Mouse (Mus musculus) adrenal gland, postnatal 25 days (tissue): Measurements from ENCODE around the gene Prkag2. TPM values are rescaled to one million over a fixed set of nuclear protein-coding genes. Genes with fewer than 3 reads are reported as not detected.

Experiments used
- DNase-seq: peaks from one replicate; pipeline ENCODE4 v3.0.0; 2021; ENCODE audit warnings: mixed read lengths
- total RNA-seq: library from RNA; stranded (reverse); gene quantifications from 2 replicates; pipeline ENCODE4 v1.2.3, GENCODE M21; 2021

Prkag2 gene
- total RNA-seq, 1 experiment from 2014 or later: 34.8 TPM

DNA sequence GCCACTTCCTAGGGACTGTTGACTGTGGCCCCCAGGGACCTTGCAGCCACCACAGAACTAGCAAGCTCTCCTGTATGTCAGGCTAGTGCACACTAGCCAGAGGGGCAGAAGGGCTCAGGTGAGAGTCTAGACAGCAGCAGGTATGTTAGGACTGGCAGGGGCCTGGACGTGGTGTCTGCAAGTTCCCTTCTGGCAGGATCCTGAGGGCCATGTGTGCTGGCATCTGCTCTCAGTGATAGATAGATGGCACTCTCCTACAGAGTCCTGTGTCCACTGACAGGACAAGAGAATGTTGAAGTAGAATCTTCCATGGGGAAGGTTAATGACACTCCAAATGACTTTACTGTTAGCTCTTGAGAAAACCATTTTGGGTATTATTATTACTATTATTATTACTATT, 52.8 kb downstream of the Prkag2 start:
- no peak for DNase-seq

DNA sequence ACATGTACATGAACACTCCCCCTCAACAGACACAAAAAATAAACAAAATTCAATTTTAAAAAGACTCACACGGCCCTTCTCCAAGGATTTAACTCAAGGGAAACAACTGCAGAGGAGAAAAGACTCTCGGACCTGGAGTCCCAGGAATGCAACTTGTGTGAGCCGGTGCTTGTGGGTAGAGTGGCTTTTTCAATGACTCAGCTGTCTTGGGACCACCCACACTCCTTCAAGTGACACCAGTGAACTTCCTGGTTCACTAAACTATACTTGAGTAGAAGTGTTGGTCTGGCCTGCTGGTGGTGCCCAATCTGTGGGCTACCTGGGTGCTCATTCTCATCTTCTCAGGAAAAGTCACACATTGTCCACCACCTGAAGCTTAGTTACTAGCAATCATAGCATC, 53.7 kb downstream of the Prkag2 start:
- DNase-seq: no peak

DNA sequence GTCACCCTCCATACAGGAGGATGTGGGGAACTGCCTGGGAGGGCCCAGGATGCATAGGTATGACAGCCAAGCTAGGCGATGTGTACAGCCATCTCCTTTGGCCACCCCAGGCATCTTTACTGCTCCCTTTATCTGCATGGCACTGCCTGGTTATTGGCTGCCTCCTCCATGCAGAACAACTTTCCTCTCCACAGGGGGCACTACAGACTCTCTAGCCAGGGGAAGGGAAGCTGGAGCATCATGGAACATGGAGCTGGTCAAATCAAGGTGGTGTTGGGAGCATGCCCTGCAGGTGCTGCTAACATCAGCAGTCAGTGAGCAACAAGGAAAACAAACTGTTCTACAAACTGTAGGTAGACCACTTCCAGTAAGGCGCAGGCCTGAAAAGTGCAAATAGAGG, 56.4 kb downstream of the Prkag2 start:
- no peak for DNase-seq

DNA sequence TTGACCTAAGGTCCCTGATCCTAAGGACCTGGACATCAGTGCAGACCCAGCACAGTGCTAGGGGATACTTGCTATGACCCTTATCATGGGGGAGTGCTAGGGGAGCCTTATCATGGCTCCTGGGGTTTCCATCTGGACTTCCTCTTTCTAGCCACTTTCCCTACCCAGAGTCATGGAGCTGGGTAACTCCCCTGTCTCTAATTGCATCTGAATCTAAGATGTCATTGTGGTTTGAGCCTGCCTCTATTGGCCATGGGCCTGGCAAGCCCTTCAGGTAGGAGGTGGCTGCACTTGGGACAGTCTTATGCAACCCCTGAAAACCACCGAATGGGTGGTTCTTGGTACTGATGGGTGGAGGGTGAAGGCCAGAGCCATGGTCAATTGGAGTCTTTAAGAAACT, 58.5 kb downstream of the Prkag2 start:
- no peak for DNase-seq

DNA sequence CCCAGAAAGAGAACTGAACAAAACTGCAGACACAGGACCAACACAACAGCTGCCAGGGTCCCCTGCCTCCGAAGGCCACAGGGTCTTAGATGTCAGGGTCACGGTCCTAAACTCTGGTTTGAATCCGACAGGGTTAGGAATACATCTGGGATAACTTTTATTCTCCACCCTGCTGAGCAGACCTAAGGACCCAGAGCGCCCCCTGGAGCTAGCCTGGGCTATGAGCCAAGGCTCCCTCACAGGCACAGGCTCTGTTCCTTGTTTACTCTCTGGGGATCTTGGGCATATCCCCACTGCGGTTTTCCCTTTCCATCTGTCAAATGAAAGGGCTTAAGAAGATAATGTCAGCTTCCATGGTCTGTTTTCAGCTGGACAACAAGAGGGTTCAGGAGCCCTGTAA, 59.1 kb downstream of the Prkag2 start:
- peak; percentile 52 for DNase-seq

DNA sequence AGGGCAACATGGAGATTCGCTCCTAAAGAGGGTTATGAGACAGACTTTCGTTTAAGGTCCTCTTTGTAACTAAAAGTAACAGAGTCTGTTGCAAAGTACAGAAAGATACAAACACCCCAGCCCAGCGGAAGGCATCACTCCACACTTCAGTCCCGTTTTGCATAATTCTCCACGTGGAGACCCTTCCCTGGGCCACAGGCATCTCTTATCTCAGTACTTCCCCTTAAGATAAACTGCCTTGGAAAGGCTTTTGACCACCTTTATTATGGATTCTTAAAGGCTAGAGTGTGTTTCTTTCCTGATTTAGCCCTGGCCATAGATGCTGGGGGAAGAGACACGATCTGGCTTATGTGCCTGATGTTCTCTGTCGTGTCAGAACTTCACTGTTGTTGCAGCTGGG, 59.5 kb downstream of the Prkag2 start:
- no peak for DNase-seq

DNA sequence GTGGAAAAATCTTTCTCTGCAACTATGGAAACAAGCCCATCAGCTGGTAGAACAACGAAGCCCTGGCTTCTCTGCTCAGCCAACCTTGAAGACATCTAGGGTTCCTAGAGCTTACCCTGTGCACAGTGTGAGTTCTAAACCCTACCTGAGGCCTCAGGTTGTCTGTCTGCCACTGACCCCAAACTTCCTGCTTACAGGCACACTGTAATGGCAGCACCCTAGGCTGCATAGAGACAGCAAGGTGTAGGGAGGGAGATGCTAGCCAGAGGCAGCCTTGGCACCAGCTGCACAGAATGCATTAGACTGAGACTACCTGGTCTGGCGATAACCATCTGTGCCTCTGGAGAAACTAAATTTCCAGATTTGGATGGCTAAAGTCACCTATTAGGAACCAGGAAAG, 61.6 kb downstream of the Prkag2 start:
- no peak for DNase-seq

DNA sequence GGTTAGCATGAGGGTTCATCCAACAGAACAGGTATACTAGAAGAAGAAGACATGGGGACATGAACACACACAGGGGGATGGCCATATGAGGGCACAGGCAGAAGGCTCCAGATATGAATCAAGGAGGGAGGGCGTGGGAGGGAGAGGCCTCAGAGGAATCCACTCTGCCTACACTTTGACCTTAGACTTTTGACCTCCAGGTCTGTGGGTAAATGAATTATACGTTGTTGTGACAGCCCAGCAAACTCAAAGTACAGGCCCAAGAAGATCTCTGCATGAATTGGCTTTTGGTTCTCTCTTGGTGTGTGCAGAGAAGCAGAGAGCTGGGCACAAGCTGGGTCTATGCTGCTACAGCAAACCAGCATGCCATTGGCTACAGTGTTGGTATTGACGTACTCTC, 65.1 kb downstream of the Prkag2 start:
- DNase-seq: no peak

DNA sequence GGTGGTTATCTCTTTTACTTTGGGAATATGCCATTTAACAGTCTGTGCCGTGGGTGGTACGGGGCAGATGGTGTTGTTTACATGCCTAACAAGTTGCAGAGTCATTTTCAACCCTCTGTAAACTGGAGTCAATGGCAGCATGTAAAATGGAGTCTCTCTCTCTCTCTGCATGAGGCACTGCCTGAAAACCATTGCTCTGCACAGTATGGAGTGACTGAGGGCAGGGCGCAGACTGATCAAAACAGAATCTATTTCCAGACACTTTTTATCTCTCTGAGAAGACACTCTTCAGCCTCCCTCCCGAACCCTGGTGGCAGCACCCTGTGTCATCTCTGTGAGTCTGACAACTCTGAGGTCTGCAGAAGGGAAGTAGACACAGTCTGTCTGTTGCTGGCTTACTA, 69.0 kb downstream of the Prkag2 start:
- DNase-seq: no peak

DNA sequence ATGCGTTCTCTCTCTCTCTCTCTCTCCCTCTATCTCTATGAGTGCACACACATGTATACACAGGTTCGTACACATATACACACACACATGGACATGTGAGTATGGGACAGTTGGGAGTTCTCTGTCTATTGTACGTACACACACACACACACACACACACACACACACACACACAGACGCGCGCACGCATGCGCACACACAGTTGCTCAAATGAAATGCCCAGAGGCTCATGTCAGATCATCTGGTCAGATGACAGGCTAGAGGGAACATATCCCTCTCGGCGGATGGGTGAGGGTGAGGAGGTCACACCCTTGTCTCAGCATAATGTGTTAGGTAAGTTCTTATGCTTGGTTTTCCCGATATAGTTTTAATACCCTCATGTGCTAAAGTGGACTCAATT, 69.4 kb downstream of the Prkag2 start:
- DNase-seq: no peak

DNA sequence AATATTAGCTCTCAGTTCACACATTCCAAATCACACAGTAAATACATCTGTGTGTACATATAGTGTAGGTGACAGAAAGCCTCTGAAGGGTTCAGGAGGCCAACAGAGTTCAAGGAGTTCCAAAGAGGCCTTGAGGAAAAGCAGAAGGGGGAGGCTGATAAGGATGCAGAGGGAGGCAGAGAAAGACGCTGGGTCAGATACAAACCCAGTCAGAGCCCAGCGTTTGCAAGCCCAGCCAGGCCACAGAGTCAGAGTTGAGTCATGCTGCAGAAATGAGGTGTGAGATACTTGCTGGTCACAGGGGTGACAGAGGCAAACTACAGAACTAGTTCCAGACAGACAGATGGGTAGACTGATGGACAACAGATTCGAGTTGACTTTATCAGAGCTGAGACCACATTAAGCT, 70.2 kb downstream of the Prkag2 start:
- DNase-seq: peak; percentile 35

DNA sequence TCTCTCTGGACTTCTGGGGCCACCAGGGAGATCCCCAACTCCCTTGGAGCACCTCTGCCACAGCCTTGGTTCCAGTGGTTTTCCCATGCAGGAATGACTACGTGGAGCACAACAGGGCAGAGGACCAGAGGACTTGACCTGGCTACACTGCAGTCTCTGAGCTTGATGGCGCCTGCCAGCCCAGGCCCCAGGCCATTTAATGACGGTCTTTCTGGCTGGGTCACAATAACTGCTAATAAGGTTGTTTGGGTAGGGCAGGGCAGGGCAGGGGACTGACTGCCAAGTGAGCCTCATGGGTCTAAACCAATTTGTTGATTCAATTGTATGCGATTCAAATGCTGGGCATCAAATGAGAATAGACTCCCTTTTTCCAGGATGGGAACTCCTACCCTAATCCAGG, 72.8 kb downstream of the Prkag2 start:
- peak; percentile 30 for DNase-seq

DNA sequence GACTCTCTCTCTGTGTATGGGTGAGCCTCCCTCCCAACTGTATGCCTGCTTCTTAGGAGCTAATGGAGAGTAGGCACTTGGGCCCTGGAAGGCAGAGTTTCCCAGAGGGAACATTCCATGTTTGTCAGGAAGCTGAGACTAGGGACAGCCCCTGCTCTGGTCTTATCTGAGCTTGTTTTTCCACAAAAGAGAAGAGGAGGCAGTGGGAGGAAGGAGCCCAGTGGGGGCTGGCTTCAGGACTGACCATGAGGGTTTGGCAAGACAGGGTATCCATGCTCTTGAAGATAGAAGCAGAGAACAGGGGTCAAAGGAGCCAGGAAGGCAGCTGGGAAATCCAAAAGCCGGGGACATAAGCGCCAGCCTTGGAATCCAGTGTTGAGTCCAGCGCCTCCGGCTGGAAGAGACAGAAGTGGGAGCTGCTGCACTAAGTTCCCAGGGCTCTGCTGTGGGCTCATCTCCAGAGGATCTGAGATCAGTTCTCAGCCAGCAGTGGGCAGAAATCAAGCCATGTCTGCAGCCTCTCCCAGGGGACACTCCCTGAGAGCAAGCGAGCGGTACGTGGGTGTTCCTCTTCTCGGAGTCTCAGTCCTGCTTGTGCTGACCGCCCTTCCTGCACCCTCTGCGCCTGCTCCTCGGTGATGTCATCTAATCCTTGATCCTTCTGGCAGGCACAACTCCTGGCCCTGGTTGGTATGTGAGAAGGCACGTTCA, 75.0 kb downstream of the Prkag2 start:
- DNase-seq: peak; percentile 35

DNA sequence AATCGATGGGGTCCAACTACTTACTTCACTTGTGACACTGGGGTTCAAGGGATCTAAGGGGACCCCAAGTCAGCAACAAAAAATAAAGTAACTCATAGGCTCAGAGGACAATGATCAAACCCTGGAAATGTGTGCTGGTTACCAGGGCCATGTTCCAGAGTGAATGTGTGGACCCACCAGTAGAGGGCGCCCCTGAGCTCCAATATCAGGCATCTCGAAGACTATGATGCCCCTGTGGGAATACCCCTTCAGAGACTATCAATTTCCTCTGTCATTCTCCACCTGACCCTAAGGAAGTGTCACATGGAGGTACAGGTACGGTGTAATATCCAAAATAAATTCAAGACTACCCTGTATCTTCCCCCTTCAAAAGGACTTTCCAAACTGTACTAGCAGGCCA, 77.5 kb downstream of the Prkag2 start:
- peak; percentile 70 for DNase-seq

DNA sequence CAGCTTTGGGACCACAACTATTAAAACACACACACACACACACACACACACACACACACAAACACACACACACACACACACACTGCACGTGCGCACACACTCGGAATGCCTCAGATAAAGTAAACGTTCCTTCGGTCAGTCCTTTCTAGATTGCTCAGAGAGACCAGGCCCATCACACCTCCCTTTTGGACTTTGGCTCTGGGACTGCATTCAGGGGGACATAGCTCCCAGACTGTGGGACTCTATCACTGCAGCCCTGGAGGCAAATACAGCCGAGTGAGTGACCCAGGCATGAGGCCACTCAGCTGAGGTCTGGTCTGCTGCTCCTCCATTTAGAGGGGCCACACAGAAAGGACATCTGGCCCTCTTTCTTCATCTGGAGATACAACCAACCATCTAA, 81.2 kb downstream of the Prkag2 start:
- no peak for DNase-seq

DNA sequence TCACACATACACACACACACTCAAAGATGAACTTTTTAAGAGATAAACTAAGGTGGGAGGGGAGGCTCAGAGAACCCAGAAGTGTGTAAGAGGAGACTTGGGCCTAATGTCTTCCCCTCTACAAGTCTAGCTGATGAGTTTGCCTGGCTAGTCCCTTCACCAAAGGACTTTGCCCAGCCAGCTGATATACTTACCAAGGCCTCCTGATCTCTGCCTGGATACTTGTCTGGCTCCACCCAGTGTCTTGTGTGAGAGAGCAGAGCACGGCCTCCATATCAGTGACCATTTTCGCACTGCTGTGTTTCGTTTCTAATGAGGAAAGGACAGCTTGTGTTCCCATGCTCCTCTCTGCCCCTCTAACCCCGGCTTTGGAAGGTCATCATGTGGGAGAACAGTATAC, 88.3 kb downstream of the Prkag2 start:
- no peak for DNase-seq

DNA sequence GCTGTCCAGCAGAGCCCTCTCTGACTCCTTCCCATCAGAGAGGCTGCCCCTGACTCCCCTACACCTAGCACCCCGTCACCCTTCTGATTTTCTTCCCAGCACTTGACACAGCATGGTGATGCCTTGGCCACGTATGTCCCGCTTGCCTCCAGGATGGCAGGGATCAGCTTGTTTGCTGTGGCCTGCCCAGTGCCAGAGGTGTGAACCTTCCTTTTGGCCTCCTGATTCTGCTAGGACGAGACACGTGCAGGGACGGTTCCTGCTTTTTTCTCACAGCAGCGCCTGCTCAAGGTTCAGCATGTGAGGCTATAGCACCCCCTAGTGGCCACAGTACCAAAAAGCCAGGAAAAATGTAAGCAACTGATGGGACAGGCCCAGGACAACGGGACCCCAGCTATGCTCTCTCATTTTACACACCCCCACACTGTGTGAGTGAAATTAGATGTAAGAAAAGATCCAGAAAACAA, 89.4 kb downstream of the Prkag2 start:
- DNase-seq: peak; percentile 82

DNA sequence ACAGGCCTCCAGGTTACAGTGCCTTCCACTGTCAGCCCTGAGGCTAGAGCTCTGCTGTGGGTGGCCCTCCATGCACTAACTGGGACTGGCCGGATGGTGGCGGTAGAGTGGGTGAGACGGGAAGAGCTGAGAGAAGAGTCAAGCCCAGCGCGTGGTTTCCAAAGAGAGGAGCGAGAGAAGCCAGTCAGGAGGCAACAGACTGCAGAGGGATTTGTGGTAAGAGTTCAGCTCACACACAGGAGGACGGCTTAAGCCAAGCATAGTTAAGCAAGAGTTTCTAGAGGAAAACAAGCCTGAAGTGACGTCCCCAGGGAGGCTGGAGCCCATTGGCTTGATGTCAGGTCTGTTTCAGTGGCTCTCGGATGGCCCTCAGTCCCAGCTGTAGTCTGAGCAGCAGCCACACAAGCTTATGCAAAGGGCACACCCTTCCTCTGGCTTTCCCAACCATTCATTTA, 90.0 kb downstream of the Prkag2 start:
- peak; percentile 91 for DNase-seq

DNA sequence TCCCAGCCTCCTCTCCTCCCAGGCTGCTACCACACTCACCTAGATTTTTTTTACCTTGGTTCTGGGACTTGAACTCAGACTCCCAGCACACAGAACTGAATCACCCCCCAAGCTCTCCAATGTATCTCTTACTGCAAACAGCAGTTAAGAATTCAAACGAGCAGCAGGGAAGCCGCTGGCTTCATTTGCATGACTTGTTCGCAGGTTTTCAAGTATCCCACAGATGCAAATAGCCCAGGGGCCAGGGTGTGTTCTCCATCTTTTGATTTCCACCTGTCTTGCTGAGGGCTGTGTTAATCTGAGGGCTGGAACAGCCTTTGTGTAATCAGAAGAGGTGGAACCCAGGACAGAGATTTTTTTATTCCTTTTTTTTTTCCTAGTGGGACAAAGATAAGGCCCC, 90.7 kb downstream of the Prkag2 start:
- no peak for DNase-seq

DNA sequence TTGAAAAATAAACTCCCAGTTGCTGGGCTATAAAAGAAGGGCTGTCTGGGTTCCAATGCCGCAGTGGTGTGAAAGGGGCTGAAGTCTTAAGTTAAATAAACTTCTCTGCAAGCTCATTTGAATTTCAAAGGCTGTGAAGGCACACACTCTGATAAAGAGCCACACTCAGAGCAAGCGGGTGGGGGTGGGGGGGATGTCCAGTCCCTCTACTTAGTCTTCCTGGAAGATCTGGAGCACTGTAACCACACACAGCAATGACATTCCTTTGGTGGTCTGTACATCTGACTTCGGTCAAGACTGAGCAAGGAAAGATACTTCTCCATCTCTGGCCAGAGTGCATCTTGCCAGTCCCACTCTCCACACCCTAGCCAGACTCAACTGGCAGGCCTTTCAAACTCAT, 91.5 kb downstream of the Prkag2 start:
- DNase-seq: no peak

DNA sequence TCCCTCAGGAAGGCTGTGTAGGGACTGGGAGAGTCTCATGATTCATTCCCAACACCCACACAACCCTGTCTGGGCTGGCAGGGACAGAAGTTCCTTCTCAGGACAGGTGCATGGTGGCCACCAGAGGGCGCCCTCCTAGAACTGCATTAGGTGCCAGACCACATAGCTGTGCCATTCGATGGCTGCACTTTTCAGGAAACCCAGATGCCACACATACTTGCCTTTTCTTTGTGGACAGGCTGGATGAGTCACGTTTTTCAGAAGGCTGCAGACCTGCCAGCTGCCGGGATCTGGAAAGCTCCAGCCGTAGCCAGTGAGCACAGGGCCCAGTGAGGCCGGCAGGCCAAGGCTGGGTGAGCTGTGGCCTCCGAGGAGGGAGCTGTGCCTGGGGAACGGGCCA, 93.6 kb downstream of the Prkag2 start:
- peak; percentile 94 for DNase-seq

DNA sequence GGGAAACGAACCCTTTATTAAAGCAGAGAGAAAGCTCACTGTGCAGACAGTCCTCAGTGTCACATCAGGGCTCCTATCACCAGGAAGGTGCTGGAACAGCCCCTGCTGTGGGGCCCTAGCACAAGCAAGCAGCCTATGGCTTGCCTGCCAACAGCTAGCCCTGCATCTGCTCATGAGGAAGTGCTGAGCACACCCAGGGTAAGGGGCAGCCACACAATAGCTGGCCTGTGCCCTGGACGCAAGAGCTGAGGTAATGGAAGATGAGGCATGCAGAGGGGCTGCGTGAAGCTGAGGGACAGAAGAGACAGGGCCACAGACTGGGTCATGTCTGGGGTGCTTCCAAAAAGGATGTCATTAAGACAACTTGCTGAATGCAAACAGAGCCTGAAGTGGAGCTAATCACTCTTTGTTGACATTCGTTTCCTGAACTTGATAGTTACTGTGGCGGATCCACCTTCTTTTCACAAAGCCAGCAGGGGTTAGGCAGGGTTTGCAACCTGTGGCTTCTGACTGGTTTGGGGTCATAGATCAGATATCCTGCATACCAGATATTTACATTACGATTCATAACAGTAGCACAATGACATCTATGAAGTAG, 94.8 kb downstream of the Prkag2 start:
- no peak for DNase-seq

DNA sequence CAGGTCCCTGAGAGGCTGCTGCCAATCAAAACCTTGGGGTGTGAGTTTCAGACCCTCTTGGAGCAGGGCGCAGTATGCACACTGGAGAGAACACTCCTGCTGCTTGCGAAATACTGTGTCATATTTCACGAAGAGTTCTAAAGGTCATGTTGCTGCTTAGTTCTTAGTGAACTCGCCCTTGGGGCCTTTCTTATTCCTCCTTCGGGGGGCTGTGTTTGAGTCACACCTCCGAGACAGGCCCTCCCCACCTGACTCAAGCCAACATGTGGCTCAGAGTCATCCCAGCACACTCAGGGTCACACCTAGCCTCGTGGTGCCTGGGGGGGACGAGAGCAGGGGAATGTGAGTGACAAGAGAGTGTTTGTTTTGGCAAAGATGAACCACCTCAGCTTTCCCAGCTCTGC, 99.0 kb downstream of the Prkag2 start:
- peak; percentile 29 for DNase-seq

DNA sequence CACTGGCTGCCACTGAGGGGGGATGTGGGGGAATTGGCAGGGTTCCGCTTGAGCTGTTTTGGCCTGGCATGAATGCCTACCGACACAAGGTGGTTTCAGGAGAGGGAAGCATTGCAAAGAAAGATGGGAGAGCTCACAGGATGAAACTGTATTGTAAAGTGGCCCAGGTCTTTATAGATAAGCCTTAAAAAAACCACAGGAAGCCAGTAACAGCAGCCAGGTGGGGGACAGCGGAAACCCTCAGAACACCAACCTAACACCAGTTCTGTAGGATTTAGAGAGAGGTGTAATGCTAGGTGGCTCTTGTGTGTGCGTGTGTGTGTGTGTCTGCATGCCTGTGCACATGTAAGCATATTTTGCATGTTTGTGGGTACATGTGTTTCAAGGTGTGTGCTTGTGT, 101.1 kb downstream of the Prkag2 start:
- no peak for DNase-seq
